Mouse (Mus musculus) kidney, adult 10 weeks (tissue): ENCODE measurements around the gene Pdk3. TPM values are rescaled to one million over a fixed set of nuclear protein-coding genes. Genes with fewer than 3 reads are reported as not detected.

Experiments
- polyA plus RNA-seq: library from polyadenylated mRNA; stranded (reverse); fragments of 350-450 nt; fragmentation: Illumina TruSeq; extraction: RNeasy Lipid Tissue Mini Kit (QIAGEN cat#74804); gene quantifications from one replicate; pipeline ENCODE4 v1.2.3, GENCODE M21; 2014; ENCODE audit warnings: low read depth, low replicate concordance

Pdk3 gene
- 127 TPM for polyA plus RNA-seq

DNA sequence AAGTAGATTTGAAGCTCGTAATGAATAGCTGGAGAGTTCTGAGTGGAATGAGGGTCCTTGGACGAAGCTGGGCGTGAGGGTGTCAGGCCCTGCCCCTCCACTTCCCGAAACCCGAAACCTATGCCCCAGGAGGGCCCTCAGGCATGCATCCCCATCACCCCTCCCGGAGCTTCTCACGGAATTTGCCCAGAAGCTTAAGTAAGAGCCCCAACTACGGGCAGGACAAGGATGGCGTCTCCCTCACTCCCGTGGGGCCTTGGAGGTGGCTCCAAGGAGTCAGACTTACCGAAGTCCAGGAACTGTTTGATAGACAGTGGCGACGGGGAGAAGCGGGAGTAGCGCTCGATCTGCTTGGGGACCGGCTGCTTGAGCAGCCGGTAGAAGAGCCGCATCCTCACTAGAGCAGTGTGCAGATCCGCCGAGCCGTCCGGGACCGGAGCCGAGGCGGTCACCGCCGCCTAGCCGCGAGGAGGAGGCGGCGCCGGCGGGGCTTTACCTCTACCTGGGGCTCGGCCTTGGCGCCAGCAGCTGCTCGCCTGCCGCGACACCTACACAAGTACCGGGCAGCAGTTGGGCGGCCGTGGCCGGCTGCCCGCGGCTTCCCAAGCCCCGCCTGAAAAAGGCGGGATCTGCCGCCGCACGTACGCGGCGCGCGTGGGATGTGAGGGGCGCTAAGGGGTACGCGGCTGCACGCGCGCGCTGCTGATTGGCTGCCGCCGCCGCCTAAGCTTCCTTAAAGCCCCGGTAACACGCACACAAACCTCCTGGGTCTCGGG, at the start of gene Pdk3:
TSS of gene Pdk3 (minus strand) at position 641 of the 776 bp plus-strand sequence.

Other genes with a start within 250 kb of the Pdk3 start
- gene Pola1, start 200.0 kb downstream of the Pdk3 start, polyA plus RNA-seq = 8.6 TPM
- not detected for gene Pcyt1b, start 177.3 kb downstream of the Pdk3 start, polyA plus RNA-seq
- gene AU015836, start 136.5 kb upstream of the Pdk3 start, polyA plus RNA-seq = not detected